In genomic region chr16:22065536-22065935, GRCm38 (mm10) we compare ENCODE assay signal across 15 mouse cellular contexts.
"Had no signal": no experiment of that assay in that cellular context is flagged by ENCODE, and none has a peak within 500 bp of the region (broad histone marks: within the 10 kb centered on the region; RNA-seq: fewer than 3 reads in every experiment).

No protein-coding gene starts in this region.

- H3K9ac ChIP-seq: neural tube, embryonic 13.5 days; neural tube, embryonic 15.5 days; stomach, embryonic 15.5 days had no signal

- H3K27me3 ChIP-seq: neural tube, embryonic 13.5 days; neural tube, embryonic 15.5 days; stomach, embryonic 15.5 days had no signal

- DNase-seq: retina, postnatal 1 day; right cerebral cortex, adult 18-20 months; right cerebral cortex, postnatal 14 days; right cerebral cortex, postnatal 25 days; right cerebral cortex, postnatal 4 days; spleen, adult 18-20 months; thymus, adult 18-20 months; thymus, adult 2 months; thymus, postnatal 14 days; thymus, postnatal 25 days; thymus, postnatal 36 days had no signal

- H3K27ac ChIP-seq: neural tube, embryonic 13.5 days; neural tube, embryonic 15.5 days; stomach, embryonic 15.5 days; stomach, postnatal 0 days had no signal

- H3K4me3 ChIP-seq: neural tube, embryonic 13.5 days; neural tube, embryonic 15.5 days; stomach, embryonic 15.5 days had no signal

- H3K4me1 ChIP-seq: neural tube, embryonic 13.5 days; neural tube, embryonic 15.5 days; stomach, embryonic 15.5 days had no signal
